Mouse (Mus musculus): ENCODE results near the gene Zfp710.
"Not testable (repeated sequence)": the region's sequence is repeated elsewhere in the genome, so short reads cannot be mapped to it uniquely, and the experiment has no call there.

Gene Zfp710

DNA sequence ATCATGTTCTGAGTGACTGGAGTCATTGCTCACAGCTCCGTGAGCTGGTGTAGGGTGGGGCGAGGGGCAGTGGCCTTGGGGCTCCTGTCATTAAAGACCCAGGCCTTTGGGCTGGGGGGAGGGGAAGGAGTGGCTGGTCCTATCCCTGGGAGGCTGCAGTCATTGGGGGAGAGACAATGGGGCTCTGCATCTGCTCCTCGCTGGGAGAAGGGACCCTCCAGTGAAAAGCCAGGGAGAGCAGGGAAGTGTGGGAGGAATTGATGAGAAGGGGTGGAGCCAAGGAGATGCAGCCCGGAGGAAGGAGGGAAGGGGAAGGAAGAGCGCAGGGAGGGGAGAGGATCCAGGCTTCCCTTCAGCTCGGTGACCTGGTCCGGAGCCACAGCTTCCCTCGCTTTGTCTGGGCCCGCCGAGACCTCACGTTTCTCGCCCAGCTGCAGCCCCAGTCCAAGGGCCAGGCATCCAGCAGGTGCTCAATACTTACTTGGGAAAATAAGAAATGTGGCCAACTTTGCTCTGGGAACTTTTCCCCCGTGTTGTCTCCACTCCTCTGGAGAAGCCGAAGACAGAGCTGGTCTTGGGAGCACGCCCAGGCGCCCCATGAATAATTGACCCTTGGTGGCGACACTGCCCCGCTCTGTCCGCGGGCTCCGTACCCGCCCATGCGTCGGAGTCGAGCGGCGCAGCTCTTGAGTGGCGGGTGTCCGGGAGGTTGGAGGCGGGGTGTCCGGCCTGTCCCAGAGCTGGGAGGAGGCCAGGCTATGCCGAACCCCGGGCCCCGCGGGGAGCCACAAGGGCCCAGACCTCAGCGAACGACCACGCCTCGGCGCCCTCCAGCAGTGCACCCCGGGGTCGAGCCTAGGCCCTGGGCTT lies at the start of gene Zfp710:
Gene Zfp710 (plus strand): TSS at position 294 of the 870 bp plus-strand sequence.
- peak; percentile 80 to 84 for DNase-seq (ENCODE audit: low spot score in 2 of 2)

DNA sequence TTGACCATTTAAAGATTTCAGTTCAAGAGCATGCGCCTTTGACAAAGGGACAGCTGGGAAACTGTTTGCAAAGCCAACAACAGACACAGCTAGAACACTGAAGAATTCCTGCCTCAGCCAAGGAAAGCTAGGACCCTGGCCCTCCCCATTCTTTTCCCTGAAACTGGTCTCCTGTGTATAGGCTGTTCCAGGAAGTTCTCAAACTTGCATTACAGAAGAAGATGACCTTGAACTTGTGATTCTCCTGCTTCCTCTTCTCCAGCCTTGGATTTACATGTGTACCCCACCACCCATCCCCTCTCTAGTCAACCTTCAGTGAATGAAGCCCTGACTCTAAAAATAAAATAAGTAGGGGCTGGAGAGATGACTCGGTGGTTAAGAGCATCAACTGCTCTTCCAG lies 49.3 kb upstream of the Zfp710 start:
- no peak for DNase-seq (ENCODE audit: low spot score in 2 of 2)

GRCm38 (mm10) chr7:79986717-79987116 lies 37.9 kb upstream of the Zfp710 start:
- DNase-seq (ENCODE audit: low spot score in 2 of 2) = no peak

DNA sequence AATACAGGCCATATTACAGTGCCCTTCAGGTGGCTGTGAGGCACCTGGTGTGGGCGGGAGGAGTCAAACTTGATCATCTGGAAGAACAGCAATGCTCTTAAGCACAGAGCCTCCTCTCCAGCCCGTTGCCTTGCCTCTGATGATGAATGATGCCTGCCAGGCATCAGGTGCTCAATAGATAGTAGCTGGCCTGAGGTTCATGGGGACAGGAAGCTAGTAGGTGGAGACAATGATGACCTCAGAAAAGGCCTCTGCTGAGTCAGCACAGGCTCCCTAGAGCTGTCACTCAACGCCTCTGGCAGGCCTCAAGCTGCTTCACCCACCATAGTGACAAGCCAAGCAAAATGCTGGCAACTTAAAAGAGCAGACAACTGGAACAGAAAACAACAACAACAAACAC lies 36.9 kb upstream of the Zfp710 start:
- DNase-seq (ENCODE audit: low spot score in 2 of 2) = no peak

- DNase-seq (ENCODE audit: low spot score in 2 of 2) = not testable (repeated sequence)
Measured at GRCm38 (mm10) chr7:79988466-79988865, 36.1 kb upstream of the Zfp710 start.

GRCm38 (mm10) chr7:79994476-79994875 lies 30.1 kb upstream of the Zfp710 start:
- no peak for DNase-seq (ENCODE audit: low spot score in 2 of 2)

DNA sequence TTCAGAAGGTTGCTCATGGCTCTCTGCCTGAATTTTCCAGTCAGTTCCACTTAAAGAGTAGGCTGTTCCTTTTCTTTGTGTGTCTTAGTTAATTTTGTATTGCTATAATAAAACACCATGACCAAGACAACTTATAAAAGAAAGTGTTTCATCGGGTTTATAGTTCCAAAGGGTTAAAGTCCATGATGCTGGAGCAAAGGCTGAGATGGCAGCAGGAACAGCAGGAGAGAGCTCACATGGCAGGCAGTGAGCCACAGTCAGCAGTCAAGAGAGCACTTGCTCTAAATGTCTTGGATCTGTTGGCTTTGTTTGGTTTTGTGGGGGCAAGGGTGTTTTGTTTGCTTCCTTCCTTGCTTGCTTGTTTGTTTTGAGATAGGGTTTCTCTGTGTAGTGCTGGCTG lies 26.9 kb upstream of the Zfp710 start:
- DNase-seq (ENCODE audit: low spot score in 2 of 2) = no peak

DNA sequence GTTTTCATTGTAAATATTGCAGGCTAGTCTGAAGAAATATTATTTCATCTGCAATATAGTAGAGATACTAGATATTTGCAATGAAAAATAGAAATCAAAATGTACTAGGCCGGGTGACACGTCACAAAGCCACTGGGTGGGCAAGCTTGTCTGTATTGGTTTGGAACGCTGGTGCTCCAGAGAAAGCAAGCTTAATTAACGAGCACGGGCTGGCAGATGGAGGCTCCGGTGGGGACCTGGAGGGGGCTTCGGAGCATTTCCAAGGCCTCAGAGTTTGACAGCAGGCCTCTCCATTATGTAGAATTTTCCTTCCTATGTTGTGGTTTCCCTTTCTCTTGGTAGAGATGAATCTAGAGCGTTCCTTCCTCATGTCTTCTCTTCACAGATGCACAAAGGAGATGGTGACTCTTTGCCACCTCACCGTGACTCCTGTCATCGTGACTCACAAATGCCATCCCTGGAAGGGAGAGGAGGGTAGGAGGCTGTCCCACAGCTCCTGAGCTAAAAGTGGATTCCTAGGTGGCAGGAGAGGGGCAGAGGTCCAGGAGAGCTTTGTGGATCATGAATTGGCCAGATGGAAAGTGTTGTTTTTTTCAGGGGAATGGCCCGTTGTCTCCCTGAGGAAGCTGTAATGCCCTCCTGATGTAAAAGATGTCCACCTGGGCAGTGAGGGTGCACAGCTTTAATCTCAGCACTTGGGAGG lies 22.1 kb upstream of the Zfp710 start:
- DNase-seq (ENCODE audit: low spot score in 2 of 2) = no peak

DNA sequence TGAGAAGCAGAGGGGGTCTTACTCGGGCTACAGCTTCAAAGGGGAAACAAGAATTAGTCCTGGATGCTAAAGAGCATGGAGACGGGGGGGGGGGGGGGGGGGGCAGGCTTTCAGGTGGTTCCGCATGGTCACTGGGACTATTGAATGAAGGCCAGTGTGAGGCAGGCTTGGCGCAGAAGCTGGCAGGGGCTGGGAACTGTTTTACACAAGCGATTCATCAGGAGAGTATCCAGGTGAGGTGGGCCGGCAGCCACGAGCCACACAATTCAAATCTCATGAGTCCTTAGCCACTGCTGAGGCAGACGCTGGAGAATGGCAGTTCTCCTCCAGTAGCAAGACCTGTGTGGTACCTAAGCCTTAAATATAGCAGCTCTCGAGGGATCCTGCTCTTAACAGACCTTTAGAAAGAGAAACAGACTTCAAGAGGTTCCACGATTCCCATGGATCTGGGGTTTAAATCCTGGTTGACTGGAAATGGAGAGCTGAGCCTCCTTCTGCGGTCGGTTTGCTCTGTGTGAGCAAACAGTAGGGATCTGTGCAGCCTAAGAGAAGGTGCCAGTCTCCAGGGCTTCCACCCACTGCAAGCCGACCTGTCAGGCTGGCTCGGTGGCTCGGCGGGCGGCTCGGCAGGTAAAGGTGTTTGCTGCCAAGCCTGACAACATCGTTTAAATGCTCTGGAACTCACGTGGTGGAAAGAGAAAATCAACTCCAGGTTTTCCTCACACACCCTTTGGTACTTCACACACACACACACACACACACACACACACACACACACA lies 19.6 kb upstream of the Zfp710 start:
- no peak for DNase-seq (ENCODE audit: low spot score in 2 of 2)

GRCm38 (mm10) chr7:80010680-80011079 lies 13.9 kb upstream of the Zfp710 start:
- DNase-seq (ENCODE audit: low spot score in 2 of 2) = no peak

DNA sequence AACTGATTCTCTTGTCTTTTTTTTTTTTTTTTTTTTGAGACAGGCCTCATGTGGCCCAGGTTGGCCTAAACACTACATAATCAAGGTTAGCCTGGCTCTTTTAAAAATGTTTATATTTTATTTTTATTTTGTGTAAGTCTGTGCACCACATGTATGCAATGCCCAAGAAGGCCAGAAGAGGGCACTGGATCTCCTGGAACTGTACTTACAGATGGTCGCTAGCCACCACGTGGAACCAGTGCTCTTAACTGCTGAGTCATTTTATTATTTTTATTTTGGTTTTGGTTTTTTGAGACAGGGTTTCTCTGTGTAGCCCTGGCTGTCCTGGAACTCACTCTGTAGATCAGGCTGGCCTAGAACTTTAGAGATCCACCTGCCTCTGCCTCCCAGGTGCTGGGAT lies 13.1 kb upstream of the Zfp710 start:
- DNase-seq (ENCODE audit: low spot score in 2 of 2) = no peak

DNA sequence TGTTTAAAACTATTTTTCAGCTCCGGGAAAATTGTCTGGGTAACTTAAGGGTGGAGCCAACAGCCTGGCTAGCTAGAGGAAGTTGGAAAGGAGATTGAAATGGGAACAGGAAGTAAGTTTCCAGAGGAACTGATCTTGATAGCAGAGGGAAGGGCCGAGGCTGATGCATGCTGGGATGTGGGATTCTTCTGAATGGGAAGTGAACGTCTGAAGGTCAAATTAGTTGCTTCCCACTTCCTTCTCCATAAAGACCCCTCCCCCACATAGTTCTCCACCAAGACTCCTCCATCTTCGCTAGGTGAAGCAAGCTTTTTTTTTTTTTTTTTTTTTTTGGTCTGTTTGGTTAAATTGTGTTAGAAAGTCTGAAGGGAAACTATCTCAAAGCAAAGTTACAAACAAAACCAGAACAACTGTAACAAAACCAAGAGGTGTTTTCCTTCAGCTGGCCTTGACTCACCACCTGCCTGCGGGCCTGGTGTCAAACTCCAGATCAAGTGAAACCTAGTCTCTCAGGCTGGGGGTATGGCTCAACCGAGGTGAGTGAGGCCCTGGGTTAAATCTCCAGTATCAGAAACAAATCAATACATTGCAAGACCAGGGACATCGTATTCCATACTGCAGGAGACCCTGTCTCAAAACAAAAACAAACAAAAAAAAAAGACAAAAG lies 10.6 kb upstream of the Zfp710 start:
- no peak for DNase-seq (ENCODE audit: low spot score in 2 of 2)

DNA sequence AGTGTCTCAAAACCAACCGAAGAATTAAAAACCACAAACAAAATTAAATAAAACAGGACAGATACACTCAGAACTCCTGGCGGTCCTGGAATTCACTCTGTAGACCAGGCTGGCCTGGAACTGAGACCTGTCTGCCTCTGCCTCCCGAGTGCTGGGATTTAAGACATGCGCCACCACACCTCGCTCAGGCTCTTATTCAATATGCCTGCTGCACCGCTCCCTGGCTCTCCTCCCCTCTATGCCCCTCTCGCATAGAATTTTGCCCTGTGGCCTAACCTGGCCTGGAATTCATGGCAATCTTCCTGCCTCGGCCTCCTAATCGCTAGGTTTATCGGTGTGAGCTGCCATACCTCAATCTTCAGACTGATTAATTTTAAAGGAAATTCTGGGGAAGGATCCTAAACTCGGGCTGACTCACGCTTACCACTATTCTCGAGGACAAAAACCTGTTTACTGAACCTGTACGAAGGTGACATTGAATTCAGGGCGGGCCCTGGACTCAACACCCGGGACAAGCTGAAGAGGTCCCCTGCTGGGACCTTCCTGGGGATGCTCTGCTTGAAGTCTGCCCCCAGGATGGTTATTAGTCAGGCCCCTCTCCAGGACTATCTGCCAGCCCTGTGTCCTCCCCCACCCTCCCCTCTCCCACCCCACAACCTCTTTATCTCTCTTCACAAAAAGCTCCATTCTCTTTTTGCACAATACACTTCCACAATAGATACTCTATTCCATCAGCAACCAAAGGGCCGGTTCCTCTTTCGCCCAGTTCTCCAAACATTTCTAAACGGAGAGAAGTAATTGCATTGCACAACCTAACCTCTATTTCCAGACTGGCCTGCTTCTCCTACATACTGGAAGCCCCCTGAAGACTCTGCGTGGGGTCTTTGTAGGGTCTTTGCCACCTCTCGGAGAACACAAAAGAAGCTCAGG lies 9.5 kb upstream of the Zfp710 start:
- no peak for DNase-seq (ENCODE audit: low spot score in 2 of 2)

GRCm38 (mm10) chr7:80018506-80019452 lies 5.8 kb upstream of the Zfp710 start:
- DNase-seq (ENCODE audit: low spot score in 2 of 2) = no peak

DNA sequence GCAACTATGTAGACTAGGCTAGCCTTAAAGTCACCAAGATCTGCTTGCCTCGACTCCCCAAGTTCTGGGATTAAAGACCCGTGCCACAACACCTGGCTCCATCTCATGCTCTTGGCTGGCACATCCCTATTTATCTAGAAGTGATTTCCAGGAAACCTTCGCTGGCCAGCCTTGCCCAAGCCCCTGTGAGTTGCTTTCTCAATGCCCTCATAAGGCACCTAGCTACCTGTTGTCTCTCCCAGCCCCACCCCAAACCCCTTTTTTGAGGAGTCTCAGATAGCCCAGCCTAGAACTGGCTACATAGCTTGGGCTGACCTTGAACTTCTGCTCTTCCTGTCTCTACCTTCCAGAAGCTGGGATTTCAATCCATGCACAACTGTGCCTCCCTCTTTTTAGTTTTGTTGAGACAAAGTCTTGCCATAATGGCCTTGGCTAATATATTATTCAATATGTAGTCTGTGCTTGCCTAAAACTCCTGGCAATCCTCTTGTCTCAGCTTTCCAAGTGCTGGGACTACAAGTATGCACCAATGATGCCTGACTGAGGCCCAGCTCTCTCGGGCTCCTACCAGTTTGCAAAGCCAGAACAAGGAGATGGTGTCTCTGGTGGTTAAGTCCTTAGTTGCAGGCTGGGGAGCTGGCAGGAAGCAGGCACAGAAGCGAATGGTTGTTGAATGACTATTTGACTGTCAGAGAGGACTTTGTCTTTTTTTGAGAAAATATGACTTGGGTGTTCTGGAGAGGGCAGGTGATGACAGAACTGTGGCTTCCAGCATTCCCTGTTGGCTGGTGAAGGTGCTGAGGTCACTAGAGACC lies 786 bp upstream of the Zfp710 start:
- no peak for DNase-seq (ENCODE audit: low spot score in 2 of 2)

DNA sequence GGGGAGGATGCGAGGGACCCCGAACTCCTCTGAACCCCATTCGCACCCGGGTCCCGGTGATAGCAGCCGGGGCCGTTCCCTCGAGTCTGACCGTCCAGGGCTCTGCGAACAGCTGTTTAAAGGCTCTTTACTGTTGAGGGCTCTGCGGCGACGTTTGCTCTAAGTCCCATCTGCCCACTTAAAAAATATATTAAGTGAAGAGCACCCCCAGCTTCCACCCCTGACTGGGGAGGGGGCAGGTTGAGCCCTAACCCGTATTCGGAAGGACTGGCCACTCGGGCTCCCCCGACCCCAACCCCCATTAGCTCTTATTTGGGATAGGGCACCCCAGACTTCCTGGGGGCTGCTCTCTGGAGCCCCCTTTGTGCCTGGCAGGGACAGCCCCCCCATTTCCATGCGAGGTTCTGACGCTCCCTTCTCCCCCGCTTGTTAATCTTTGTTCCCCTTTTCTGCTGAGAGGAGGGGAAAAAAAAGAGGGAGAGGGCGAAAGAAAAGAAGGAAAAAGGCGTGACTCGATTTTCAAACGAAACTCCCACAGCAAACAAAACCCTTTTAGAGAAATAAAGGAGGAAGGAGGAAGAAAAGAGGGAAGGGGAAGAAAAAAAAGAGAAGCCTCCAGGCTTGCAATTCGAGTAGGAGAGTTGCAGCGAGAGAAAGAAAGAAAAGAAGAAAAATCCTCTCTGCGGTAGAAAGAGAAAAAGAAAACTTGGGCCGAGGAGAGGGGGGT lies 940 bp downstream of the Zfp710 start:
- DNase-seq (ENCODE audit: low spot score in 2 of 2) = no peak

DNA sequence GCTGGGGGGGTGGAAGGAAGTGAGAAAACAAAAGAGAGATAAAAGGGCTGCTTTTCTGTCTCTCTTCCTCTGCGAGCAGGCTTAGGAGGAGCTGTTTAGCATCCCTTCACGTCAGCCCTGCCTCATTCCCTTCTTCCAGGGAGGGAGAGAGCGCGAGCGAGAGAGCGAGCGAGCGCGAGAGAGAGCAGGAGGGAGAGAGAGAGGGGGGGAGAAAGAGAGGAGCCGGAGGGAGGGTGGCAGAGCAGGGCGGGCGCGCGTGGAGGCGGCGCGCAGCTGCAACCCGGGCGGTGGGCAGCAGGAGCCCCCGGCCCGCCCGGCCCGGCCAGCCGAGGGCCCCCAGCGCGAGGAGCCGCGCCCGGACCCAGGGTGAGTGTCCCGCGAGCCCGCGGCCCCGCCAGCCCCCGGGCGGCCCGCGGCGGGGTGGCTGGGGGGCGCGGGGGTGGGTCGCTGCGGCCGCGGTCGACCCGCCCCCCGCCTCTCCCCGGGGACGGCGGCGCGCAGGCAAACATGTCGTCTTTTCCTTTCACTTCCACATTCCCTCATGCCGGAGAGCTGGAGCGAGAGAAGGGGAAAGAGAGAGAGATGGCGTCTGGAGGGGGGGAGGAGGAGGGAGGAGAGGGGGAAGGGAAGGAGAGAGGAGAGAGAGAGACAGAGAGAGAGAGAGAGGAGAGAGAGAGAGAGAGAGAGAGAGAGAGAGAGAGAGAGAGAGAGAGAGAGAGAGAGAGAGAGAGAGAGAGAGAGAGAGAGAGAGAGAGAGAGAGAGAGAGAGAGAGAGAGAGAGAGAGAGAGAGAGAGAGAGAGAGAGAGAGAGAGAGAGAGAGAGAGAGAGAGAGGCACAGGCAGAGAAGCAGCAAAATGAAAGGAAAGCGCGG lies 1.7 kb downstream of the Zfp710 start:
- DNase-seq (ENCODE audit: low spot score in 2 of 2) = peak; percentile 29 to 45
